Mouse (Mus musculus) liver, embryonic 14.5 days (tissue): ENCODE results near the gene Sugp2. TPM values are rescaled to one million over a fixed set of nuclear protein-coding genes. Genes with fewer than 3 reads are reported as not detected.
A peak's percentile ranks its signal among the peaks of the same experiment; 100 is the strongest.

Source experiments
- ATAC-seq: fragments of 200-750 bp; cut with Nextera tagmentation; 2 replicates; pipeline ENCODE4 v1.8.0; 2017; ENCODE audit warnings: moderate number of reproducible peaks, mild to moderate bottlenecking, moderate library complexity; ENCODE audit not compliant: insufficient read depth
- DNase-seq, 3 experiments: peaks; one replicate each; pipeline ENCODE4 v3.0.0-alpha.2; 2012 to 2013; ENCODE audit warnings: low read depth in 3 of 3, low spot score in 3 of 3
- H3K27ac ChIP-seq: fragments of 300-500 bp; sonication (generic); 2 replicates; pipeline ENCODE4 v1.5.1; 2014; ENCODE audit warnings: moderate library complexity, mild to moderate bottlenecking, control low read depth, inconsistent platforms
- H3K27me3 ChIP-seq: fragments of 300-500 bp; sonication (generic); 2 replicates; pipeline ENCODE4 v1.6.1; 2014; ENCODE audit warnings: mild to moderate bottlenecking, low read length, moderate library complexity; ENCODE audit not compliant: control insufficient read depth, insufficient read depth
- H3K36me3 ChIP-seq: fragments of 300-500 bp; sonication (generic); replicated peaks from 2 replicates; pipeline ENCODE4 v1.6.1; 2014; ENCODE audit warnings: low read depth; ENCODE audit not compliant: control insufficient read depth, insufficient read depth
- H3K4me1 ChIP-seq, 2 experiments: fragments of 200-500 bp in 1 of 2; fragments of 300-500 bp in 1 of 2; sonication (generic) in 1 of 2; replicated peaks; 2 replicates each; pipeline ENCODE4 v1.6.1; 2012 to 2014; ENCODE audit warnings: antibody characterized with exemption in 1 of 2, inconsistent platforms in 1 of 2, low read length in 1 of 2; ENCODE audit not compliant: control insufficient read depth in 2 of 2, insufficient read depth in 2 of 2
- H3K4me2 ChIP-seq: fragments of 300-500 bp; sonication (generic); 2 replicates; pipeline ENCODE4 v1.6.1; 2014; ENCODE audit warnings: low read depth, mild to moderate bottlenecking, control low read depth, moderate library complexity
- H3K4me3 ChIP-seq, 2 experiments: fragments of 200-500 bp in 1 of 2; fragments of 300-500 bp in 1 of 2; sonication (generic) in 1 of 2; 2 replicates each; pipeline ENCODE4 v1.5.1; 2012 to 2014; ENCODE audit warnings: low read depth in 2 of 2, low read length in 2 of 2, mild to moderate bottlenecking in 2 of 2, control low read depth in 1 of 2, inconsistent platforms in 1 of 2, moderate library complexity in 1 of 2; ENCODE audit not compliant: insufficient read depth in 1 of 2
- H3K9ac ChIP-seq: fragments of 300-500 bp; sonication (generic); replicated peaks from 2 replicates; pipeline ENCODE4 v1.6.1; 2014; ENCODE audit warnings: mild to moderate bottlenecking, control low read depth, moderate library complexity
- H3K9me3 ChIP-seq: fragments of 300-500 bp; sonication (generic); 2 replicates; pipeline ENCODE4 v1.6.1; 2016; ENCODE audit warnings: low read length, mixed read lengths; ENCODE audit not compliant: control insufficient read depth
- CTCF ChIP-seq: IDR thresholded peaks from 2 replicates; pipeline ENCODE4 v1.5.1; 2016; ENCODE audit warnings: antibody characterized with exemption, low read depth, control low read depth
- EP300 ChIP-seq: IDR thresholded peaks from 2 replicates; pipeline ENCODE4 v1.6.1; 2016; ENCODE audit warnings: antibody characterized with exemption, low read depth
- WGBS: fragments of 180-500 bp; shearing (Covaris S2); extraction: QIAGEN DNeasy Blood & Tissue Kit; methylation state at CpG from one replicate; pipeline ENCODE4 v1.1.7; 2014; ENCODE audit not compliant: insufficient replicate concordance; 5-methylcytosine and 5-hydroxymethylcytosine counted together
- polyA plus RNA-seq, 2 experiments: library from polyadenylated mRNA; depleted of rRNA in 1 of 2; stranded (reverse) in 1 of 2; unstranded in 1 of 2; fragments of >200 nt; fragmentation: Nextera tagmentation in 1 of 2; extraction: Ambion mirVana in 1 of 2; gene quantifications; 2 replicates each; pipeline versions ENCODE4 v1.2.1 to v1.2.3; 2012 to 2014

Sugp2 gene
- polyA plus RNA-seq, 2 experiments = 9.9 to 17.3 TPM

DNA sequence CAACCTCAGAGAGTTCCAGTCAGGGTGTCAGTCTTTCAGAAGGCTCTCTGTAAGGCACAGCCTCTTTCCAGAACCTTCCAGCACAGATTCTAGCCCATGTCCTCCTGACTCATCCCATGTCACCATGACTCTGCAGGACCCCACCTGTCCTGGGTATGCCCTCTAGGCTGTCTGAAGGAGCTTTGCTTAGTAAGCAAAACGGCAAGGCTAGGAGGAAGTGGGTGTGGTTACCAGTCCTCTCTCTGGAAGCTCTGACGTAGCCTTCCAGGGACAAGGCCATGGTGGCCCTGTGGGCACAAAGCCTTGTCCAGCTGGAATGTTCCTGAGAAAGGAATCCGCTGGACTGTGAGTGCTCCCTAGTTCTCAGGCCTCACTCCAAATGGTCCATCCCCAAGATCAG lies 38.9 kb downstream of the Sugp2 start:
- DNase-seq = peak; percentile 48 to 69 (median 63)
- ATAC-seq = peak; percentile 82
- TF ChIP-seq EP300 = no peak; the same call in 1 of the 2 replicates
- 0 out of 2 replicates have a peak, but pooled peaks have one; percentile 12 for TF ChIP-seq CTCF
- H3K9ac ChIP-seq = no peak overlapping the region
- peak overlapping the region; percentile 37 for H3K27ac ChIP-seq
- WGBS = 28% methylated on average over 3 of the region's 3 CpGs
- H3K4me3 ChIP-seq = no peak overlapping the region
- no peaks in the 10 kb centered on the region for H3K27me3 ChIP-seq
- H3K4me1 ChIP-seq = peaks cover under 1 to 47% of the 10 kb centered on the region in 2 experiments
- no peak overlapping the region for H3K4me2 ChIP-seq
- H3K9me3 ChIP-seq = no peaks in the 10 kb centered on the region
- no peaks in the 10 kb centered on the region for H3K36me3 ChIP-seq

DNA sequence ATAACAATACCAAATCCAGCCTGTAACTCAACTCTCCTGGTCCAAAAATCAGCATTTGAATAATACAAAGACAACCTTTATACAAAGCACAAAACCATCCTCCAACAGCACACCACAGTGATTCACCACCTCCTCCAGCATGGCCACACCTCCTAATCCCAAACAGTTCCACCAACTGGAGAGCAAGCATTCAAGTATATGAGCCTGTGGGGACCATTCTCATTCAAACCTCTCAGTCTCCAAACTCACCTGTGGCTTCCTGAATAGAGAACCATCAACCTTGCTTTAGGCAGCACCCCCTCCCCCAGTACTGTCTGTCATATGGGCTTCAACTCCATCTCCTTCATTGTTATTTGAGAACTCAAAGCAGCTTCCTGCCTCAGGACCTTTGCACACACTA lies 40.3 kb downstream of the Sugp2 start:
- peaks cover 0 to 36% of the 10 kb centered on the region in 2 experiments; a peak in 2 of 4 replicates for H3K4me1 ChIP-seq
- H3K4me2 ChIP-seq = no peak overlapping the region
- no peak overlapping the region for H3K4me3 ChIP-seq
- no peaks in the 10 kb centered on the region for H3K36me3 ChIP-seq
- no peaks in the 10 kb centered on the region for H3K9me3 ChIP-seq
- no peak overlapping the region for H3K27ac ChIP-seq
- H3K27me3 ChIP-seq = no peaks in the 10 kb centered on the region
- no peak overlapping the region for H3K9ac ChIP-seq
- no peak for TF ChIP-seq CTCF
- TF ChIP-seq EP300 = no peak
- DNase-seq = no peak
- no peak for ATAC-seq

DNA sequence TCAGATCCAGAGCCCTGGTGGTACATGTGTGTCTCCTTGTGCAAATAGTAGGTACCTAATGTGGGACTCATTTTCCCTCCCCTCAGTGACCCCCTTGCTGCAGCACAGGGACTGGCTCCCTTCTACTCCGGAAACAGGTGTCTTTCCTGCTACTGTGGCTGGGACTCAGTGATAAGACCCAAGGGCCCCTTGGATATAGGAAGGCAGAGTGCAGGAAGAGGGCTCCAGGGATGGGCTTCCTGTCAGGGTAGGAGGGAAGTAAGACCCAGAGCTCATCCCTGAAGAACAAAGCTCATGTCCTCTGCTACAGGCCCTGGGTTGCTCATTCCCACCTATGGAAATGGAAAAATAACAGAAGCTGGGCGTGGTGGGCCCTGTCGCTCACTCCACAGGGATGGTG lies 42.5 kb downstream of the Sugp2 start:
- Histone ChIP-seq H3K4me3 (no peak overlapping the region), H3K9me3 (no peaks in the 10 kb centered on the region), H3K36me3 (no peaks in the 10 kb centered on the region), H3K27ac (no peak overlapping the region), H3K4me2 (no peak overlapping the region), H3K27me3 (no peaks in the 10 kb centered on the region), H3K4me1 (peaks cover 0 to 45% of the 10 kb centered on the region in 2 experiments; a peak in 2 of 4 replicates), H3K9ac (no peak overlapping the region)
- DNase-seq (no peak), ATAC-seq (peak; percentile 44; the same call in 1 of the 2 replicates)
- WGBS = 28% methylated on average over 3 of the region's 3 CpGs
- TF ChIP-seq EP300 (peak; percentile 51), CTCF (no peak)

DNA sequence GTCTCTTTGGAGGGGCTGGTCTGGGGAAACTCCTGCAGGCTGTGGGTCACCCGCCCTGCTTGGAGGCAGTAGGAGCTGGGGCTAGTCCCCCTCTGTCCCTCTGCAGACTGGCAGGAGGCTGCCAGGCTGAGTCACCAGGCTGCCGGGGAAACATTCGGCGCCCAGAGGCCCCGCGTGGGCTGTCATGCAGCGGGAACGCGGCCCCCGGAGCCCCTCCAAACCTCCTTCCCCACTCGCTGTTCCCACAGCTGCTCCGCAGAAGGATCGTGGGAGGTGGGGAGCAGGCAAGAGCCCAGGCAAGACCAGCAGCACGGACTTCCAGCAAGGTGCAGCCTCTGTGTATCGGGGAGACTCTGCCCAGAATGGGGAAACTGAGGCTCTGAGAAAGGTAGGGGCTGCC lies 44.1 kb downstream of the Sugp2 start:
- 36% methylated on average over 15 of the region's 15 CpGs for WGBS
- H3K9me3 ChIP-seq = no peaks in the 10 kb centered on the region
- no peak for TF ChIP-seq CTCF
- TF ChIP-seq EP300 = no peak
- peak overlapping the region; percentile 5; the same call in 1 of the 2 replicates for H3K4me2 ChIP-seq
- no peaks in the 10 kb centered on the region for H3K27me3 ChIP-seq
- no peak overlapping the region for H3K27ac ChIP-seq
- no peaks in the 10 kb centered on the region for H3K36me3 ChIP-seq
- DNase-seq (no peak), ATAC-seq (no peak)
- peak overlapping the region in 1 of 2 experiments; percentile 12; a peak in 1 of 4 replicates for H3K4me3 ChIP-seq
- peaks cover 0 to 31% of the 10 kb centered on the region in 2 experiments; a peak in 2 of 4 replicates for H3K4me1 ChIP-seq
- H3K9ac ChIP-seq = no peak overlapping the region

DNA sequence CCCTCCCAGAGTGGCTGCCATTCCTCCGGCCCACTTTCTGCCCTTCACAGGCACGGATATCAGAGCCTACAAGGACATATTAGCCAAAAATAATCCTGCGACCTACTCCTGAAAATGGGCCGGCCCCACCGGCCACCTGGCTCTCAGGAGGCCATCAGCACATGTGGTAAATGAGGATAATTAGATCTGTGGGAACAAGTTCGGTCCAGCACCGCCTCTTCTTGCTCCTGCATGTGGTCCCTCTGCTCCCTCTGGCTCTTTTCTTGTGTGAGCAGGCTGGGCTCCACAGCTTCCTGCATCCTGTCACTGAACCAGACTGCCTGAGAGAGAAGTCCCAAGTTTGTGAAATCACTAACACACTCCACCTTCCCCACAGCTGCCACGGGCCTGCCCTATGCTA lies 45.2 kb downstream of the Sugp2 start:
- H3K9ac ChIP-seq = no peak overlapping the region

More for the DNA sequence above, 45.2 kb downstream of the Sugp2 start:
- no peaks in the 10 kb centered on the region; the same call in 1 of the 2 replicates for H3K27me3 ChIP-seq
- no peaks in the 10 kb centered on the region for H3K9me3 ChIP-seq
- no peaks in the 10 kb centered on the region for H3K36me3 ChIP-seq
- peaks cover 0 to 27% of the 10 kb centered on the region in 2 experiments; a peak in 2 of 4 replicates for H3K4me1 ChIP-seq
- no peak for DNase-seq
- H3K27ac ChIP-seq = no peak overlapping the region
- H3K4me3 ChIP-seq = no peak overlapping the region
- ATAC-seq = no peak
- no peak for TF ChIP-seq EP300
- no peak for TF ChIP-seq CTCF
- WGBS = 46% methylated on average over 8 of the region's 8 CpGs
- H3K4me2 ChIP-seq = 0 out of 2 replicates have a peak overlapping the region, but pooled peaks have one; percentile 11
